Mouse (Mus musculus) midbrain, embryonic 14.5 days (tissue): ENCODE results near the gene Lmf1. TPM values are rescaled to one million over a fixed set of nuclear protein-coding genes. Genes with fewer than 3 reads are reported as not detected.

Source experiments
- ATAC-seq: fragments of 200-750 bp; cut with Nextera tagmentation; 2 replicates; pipeline ENCODE4 v1.8.0; 2017; ENCODE audit warnings: moderate number of reproducible peaks, moderate library complexity; ENCODE audit not compliant: low FRiP score, low TSS enrichment
- DNase-seq: peaks from one replicate; pipeline ENCODE4 v3.0.0-alpha.2; 2015
- H3K27ac ChIP-seq: fragments of 300-500 bp; sonication (generic); replicated peaks from 2 replicates; pipeline ENCODE4 v1.5.1; 2014; ENCODE audit warnings: mild to moderate bottlenecking, low read depth, low read length, moderate library complexity
- H3K27me3 ChIP-seq: fragments of 300-500 bp; sonication (generic); 2 replicates; pipeline ENCODE4 v1.6.1; 2014; ENCODE audit warnings: low read length, control low read depth, mixed read lengths; ENCODE audit not compliant: control insufficient read depth, insufficient read depth
- H3K36me3 ChIP-seq: fragments of 300-500 bp; sonication (generic); 2 replicates; pipeline ENCODE4 v1.6.1; 2014; ENCODE audit warnings: low read length, control low read depth; ENCODE audit not compliant: control insufficient read depth, insufficient read depth
- H3K4me1 ChIP-seq: fragments of 300-500 bp; sonication (generic); 2 replicates; pipeline ENCODE4 v1.6.1; 2014; ENCODE audit warnings: mild to moderate bottlenecking, antibody characterized with exemption, low read length, control low read depth; ENCODE audit not compliant: control insufficient read depth, insufficient read depth
- H3K4me2 ChIP-seq: fragments of 300-500 bp; sonication (generic); 2 replicates; pipeline ENCODE4 v1.6.1; 2014; ENCODE audit warnings: mild to moderate bottlenecking, low read length, moderate library complexity
- H3K4me3 ChIP-seq: fragments of 300-500 bp; sonication (generic); replicated peaks from 2 replicates; pipeline ENCODE4 v1.5.1; 2014; ENCODE audit warnings: low read depth, low read length
- H3K9ac ChIP-seq: fragments of 300-500 bp; sonication (generic); replicated peaks from 2 replicates; pipeline ENCODE4 v1.6.1; 2014; ENCODE audit warnings: mild to moderate bottlenecking, low read length, moderate library complexity
- H3K9me3 ChIP-seq: fragments of 300-500 bp; sonication (generic); 2 replicates; pipeline ENCODE4 v1.6.1; 2016; ENCODE audit warnings: low read length, control low read depth, mixed read lengths; ENCODE audit not compliant: control insufficient read depth
- WGBS: fragments of 180-500 bp; shearing (Covaris S2); extraction: QIAGEN DNeasy Blood & Tissue Kit; methylation state at CpG from one replicate; pipeline ENCODE4 v1.1.7; 2014; 5-methylcytosine and 5-hydroxymethylcytosine counted together
- polyA plus RNA-seq: library from polyadenylated mRNA; unstranded; fragments of >200 nt; fragmentation: Nextera tagmentation; extraction: Ambion mirVana; gene quantifications from 2 replicates; pipeline ENCODE4 v1.2.1, GENCODE M21; 2014

The Lmf1 gene
- polyA plus RNA-seq, 1 experiment from 2014 or later: 20.8 TPM

GRCm38 (mm10) chr17:25700863-25701496 lies 122.1 kb downstream of the Lmf1 start:
- Histone ChIP-seq H3K4me1 (no peaks in the 10 kb centered on the region), H3K9ac (no peak overlapping the region), H3K9me3 (no peaks in the 10 kb centered on the region), H3K27me3 (no peaks in the 10 kb centered on the region), H3K27ac (no peak overlapping the region), H3K4me3 (no peak overlapping the region), H3K36me3 (no peaks in the 10 kb centered on the region), H3K4me2 (no peak overlapping the region)
- DNase-seq (no peak), ATAC-seq (no peak)
- WGBS: 60% methylated on average over 9 of the region's 9 CpGs

- Histone ChIP-seq H3K9me3 (no peaks in the 10 kb centered on the region), H3K4me1 (no peaks in the 10 kb centered on the region), H3K27me3 (no peaks in the 10 kb centered on the region), H3K27ac (no peak overlapping the region), H3K4me2 (no peak overlapping the region), H3K36me3 (no peaks in the 10 kb centered on the region), H3K4me3 (no peak overlapping the region), H3K9ac (no peak overlapping the region)
- DNase-seq (no peak), ATAC-seq (no peak)
- WGBS: 93% methylated on average over 2 of the region's 2 CpGs
Observed at GRCm38 (mm10) chr17:25709994-25710393, 131.1 kb downstream of the Lmf1 start.

GRCm38 (mm10) chr17:25711136-25711535 lies 132.3 kb downstream of the Lmf1 start:
- H3K27ac ChIP-seq: no peak overlapping the region
- H3K27me3 ChIP-seq: peaks cover 4% of the 10 kb centered on the region; the same call in 1 of the 2 replicates
- no peak overlapping the region for H3K4me2 ChIP-seq
- no peaks in the 10 kb centered on the region for H3K4me1 ChIP-seq
- ATAC-seq (no peak), DNase-seq (no peak)
- no peaks in the 10 kb centered on the region for H3K9me3 ChIP-seq
- no peak overlapping the region for H3K4me3 ChIP-seq
- no peaks in the 10 kb centered on the region for H3K36me3 ChIP-seq
- no peak overlapping the region for H3K9ac ChIP-seq
- WGBS: 82% methylated on average over 4 of the region's 4 CpGs

Other genes with a start within 250 kb of the Lmf1 start
- gene Tpsab1, start 233.5 kb upstream of the Lmf1 start, polyA plus RNA-seq: not detected in 2 replicates
- gene Tpsb2, start 212.8 kb upstream of the Lmf1 start, polyA plus RNA-seq: 0.20 TPM in 1 of 2 replicates, not detected in the other
- 0.61 and 1.2 TPM in 2 replicates for gene Tpsg1, start 209.8 kb upstream of the Lmf1 start, polyA plus RNA-seq
- 11.3 and 15.0 TPM in 2 replicates for gene Cacna1h, start 145.3 kb upstream of the Lmf1 start, polyA plus RNA-seq
- gene Tekt4, start 124.5 kb upstream of the Lmf1 start, polyA plus RNA-seq: 0.46 and 0.50 TPM in 2 replicates
- gene Sstr5, start 81.8 kb upstream of the Lmf1 start, polyA plus RNA-seq: 0.36 and 0.61 TPM in 2 replicates
- gene Sox8, start 8.4 kb upstream of the Lmf1 start, polyA plus RNA-seq: 8.0 and 13.5 TPM in 2 replicates
- 4.3 and 6.0 TPM in 2 replicates for gene Gng13, start 138.1 kb downstream of the Lmf1 start, polyA plus RNA-seq
- 4.5 and 5.0 TPM in 2 replicates for gene Chtf18, start 148.3 kb downstream of the Lmf1 start, polyA plus RNA-seq
- gene Rpusd1, start 148.6 kb downstream of the Lmf1 start, polyA plus RNA-seq: 25.7 and 28.1 TPM in 2 replicates
- not detected in 2 replicates for gene Mslnl, start 157.0 kb downstream of the Lmf1 start, polyA plus RNA-seq
- gene Msln, start 175.3 kb downstream of the Lmf1 start, polyA plus RNA-seq: 0.72 TPM in 1 of 2 replicates, not detected in the other
- gene Narfl, start 194.7 kb downstream of the Lmf1 start, polyA plus RNA-seq: 32.7 and 33.3 TPM in 2 replicates
- gene Haghl, start 206.6 kb downstream of the Lmf1 start, polyA plus RNA-seq: 155 and 181 TPM in 2 replicates
- 0.18 and 0.20 TPM in 2 replicates for gene Ccdc78, start 207.5 kb downstream of the Lmf1 start, polyA plus RNA-seq
- 89.0 and 103 TPM in 2 replicates for gene Fam173a, start 213.8 kb downstream of the Lmf1 start, polyA plus RNA-seq
- gene AC134908.4, start 216.6 kb downstream of the Lmf1 start, polyA plus RNA-seq: not detected in 2 replicates
- gene Metrn, start 218.1 kb downstream of the Lmf1 start, polyA plus RNA-seq: 5.8 and 9.7 TPM in 2 replicates
- 37.2 and 39.8 TPM in 2 replicates for gene Fbxl16, start 230.0 kb downstream of the Lmf1 start, polyA plus RNA-seq
- 30.0 and 31.7 TPM in 2 replicates for gene Wdr24, start 244.5 kb downstream of the Lmf1 start, polyA plus RNA-seq
- gene Jmjd8, start 249.8 kb downstream of the Lmf1 start, polyA plus RNA-seq: 48.9 and 50.2 TPM in 2 replicates